Mouse (Mus musculus) lung, embryonic 14.5 days (tissue): ENCODE data around the gene Armc8. TPM values are rescaled to one million over a fixed set of nuclear protein-coding genes. Genes with fewer than 3 reads are reported as not detected.

ENCODE experiments used
- ATAC-seq: fragments of 200-750 bp; cut with Nextera tagmentation; 2 replicates; pipeline ENCODE4 v1.8.0; 2017; ENCODE audit warnings: mild to moderate bottlenecking, moderate TSS enrichment, moderate library complexity; ENCODE audit not compliant: insufficient read depth
- DNase-seq: peaks from one replicate; pipeline ENCODE4 v3.0.0-alpha.2; 2015
- H3K27ac ChIP-seq: fragments of 300-500 bp; sonication (generic); 2 replicates; pipeline ENCODE4 v1.5.1; 2014; ENCODE audit warnings: low read depth, mild to moderate bottlenecking, moderate library complexity
- H3K27me3 ChIP-seq: fragments of 300-500 bp; sonication (generic); 2 replicates; pipeline ENCODE4 v1.6.1; 2014; ENCODE audit warnings: low read length, control low read depth; ENCODE audit not compliant: insufficient read depth
- H3K36me3 ChIP-seq: fragments of 300-500 bp; sonication (generic); 2 replicates; pipeline ENCODE4 v1.6.1; 2014; ENCODE audit warnings: control low read depth; ENCODE audit not compliant: insufficient read depth
- H3K4me1 ChIP-seq: fragments of 300-500 bp; sonication (generic); 2 replicates; pipeline ENCODE4 v1.6.1; 2014; ENCODE audit warnings: antibody characterized with exemption, control low read depth; ENCODE audit not compliant: insufficient read depth
- H3K4me2 ChIP-seq: fragments of 300-500 bp; sonication (generic); 2 replicates; pipeline ENCODE4 v1.6.1; 2014; ENCODE audit warnings: mild to moderate bottlenecking
- H3K4me3 ChIP-seq: fragments of 300-500 bp; sonication (generic); 2 replicates; pipeline ENCODE4 v1.5.1; 2014; ENCODE audit warnings: low read depth, low read length
- H3K9ac ChIP-seq: fragments of 300-500 bp; sonication (generic); 2 replicates; pipeline ENCODE4 v1.6.1; 2014
- H3K9me3 ChIP-seq: fragments of 300-500 bp; sonication (generic); 2 replicates; pipeline ENCODE4 v1.6.1; 2016; ENCODE audit warnings: low read depth, low read length, control low read depth
- CTCF ChIP-seq: IDR thresholded peaks from 2 replicates; pipeline ENCODE4 v1.5.1; 2016; ENCODE audit warnings: antibody characterized with exemption, low read depth
- WGBS: fragments of 180-500 bp; shearing (Covaris S2); extraction: QIAGEN DNeasy Blood & Tissue Kit; methylation state at CpG from one replicate; pipeline ENCODE4 v1.1.7; 2014; 5-methylcytosine and 5-hydroxymethylcytosine counted together
- polyA plus RNA-seq: library from polyadenylated mRNA; unstranded; fragments of >200 nt; fragmentation: Nextera tagmentation; extraction: Ambion mirVana; gene quantifications from 2 replicates; pipeline ENCODE4 v1.2.1, GENCODE M21; 2014

The Armc8 gene
- polyA plus RNA-seq, 1 experiment from 2014 or later = 26.6 TPM

DNA sequence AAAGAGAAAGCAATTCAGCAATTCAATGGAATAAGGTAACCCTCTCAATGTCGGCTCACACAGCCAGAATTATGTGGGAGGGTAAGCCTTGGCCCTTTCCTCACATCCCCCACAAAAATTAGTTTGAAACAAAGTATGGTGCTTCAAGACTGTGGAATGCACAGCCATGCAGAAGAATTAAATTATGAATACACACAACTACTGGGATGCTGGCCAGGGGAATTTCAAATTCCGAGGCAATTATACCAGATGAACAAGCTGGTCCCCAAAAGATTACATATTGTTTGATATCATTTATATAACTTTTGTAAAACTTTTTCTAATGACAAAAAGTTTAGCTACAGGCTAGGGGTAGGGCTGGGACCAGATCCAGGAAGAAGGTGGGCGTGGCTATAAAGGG, 121.4 kb downstream of the Armc8 start:
- WGBS = 57% methylated on average over 3 of the region's 3 CpGs
- H3K27ac ChIP-seq = no peak overlapping the region

DNA sequence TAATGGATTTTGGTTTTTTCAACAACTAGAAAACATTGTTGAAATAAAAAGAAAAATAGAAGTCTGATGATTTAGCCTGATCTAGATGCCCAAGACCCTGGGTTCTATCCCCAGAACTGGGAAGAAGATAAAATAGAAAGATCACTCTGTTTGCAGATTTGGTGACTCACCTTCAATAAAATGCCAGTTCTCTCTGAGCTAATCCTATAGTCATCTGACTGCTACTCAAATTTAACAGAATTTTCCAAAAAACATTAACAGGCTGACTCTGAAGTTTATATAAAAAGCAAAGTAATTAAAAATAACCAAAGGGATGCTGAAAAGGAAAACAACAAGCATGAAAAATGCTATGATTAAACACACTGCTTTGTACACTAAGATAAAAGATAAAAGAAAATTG, 122.4 kb downstream of the Armc8 start:
- no peak for TF ChIP-seq CTCF
- Histone ChIP-seq H3K9ac (no peak overlapping the region), H3K36me3 (no peaks in the 10 kb centered on the region), H3K27me3 (no peaks in the 10 kb centered on the region), H3K4me2 (no peak overlapping the region), H3K27ac (no peak overlapping the region), H3K9me3 (no peaks in the 10 kb centered on the region), H3K4me3 (no peak overlapping the region), H3K4me1 (no peaks in the 10 kb centered on the region)
- no peak for DNase-seq
- no peak for ATAC-seq

More for the DNA sequence above, 121.4 kb downstream of the Armc8 start:
- Histone ChIP-seq H3K4me2 (no peak overlapping the region), H3K4me1 (no peaks in the 10 kb centered on the region), H3K36me3 (no peaks in the 10 kb centered on the region), H3K9me3 (no peaks in the 10 kb centered on the region), H3K9ac (no peak overlapping the region), H3K27me3 (0 out of 2 replicates have a peak, but pooled peaks cover 7% of the 10 kb centered on the region), H3K4me3 (no peak overlapping the region)
- ATAC-seq (peak; percentile 27; the same call in 1 of the 2 replicates), DNase-seq (peak; percentile 64)
- TF ChIP-seq CTCF = no peak

DNA sequence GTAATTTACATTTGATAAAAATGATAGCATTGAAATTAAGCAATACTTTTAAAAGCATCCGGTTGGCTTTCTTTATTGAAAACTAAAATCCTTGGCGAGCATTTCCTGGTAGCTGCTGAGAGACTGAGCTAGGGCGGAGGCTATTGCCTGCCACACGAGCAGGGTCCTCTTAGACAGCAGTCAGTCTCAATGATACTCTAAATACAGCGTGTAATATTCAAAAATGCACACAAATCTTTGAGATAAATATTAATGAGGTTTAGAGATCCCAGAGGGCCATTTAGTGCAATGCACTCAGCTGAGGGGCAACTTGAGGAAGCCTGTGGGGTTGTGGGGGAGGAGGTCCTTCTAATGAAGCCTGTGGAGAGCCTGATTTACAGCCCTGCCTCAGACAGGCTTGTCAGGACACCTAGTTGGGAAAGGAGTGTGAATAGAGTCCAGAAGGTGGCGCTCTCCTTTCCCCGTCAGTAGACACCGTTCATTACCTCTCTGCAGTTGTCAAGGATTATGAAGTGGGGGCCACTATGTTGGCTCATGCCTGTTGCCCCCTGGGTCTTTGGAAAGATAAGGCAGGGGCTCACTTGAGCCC, 124.0 kb downstream of the Armc8 start:
- no peaks in the 10 kb centered on the region for H3K27me3 ChIP-seq
- H3K9me3 ChIP-seq = no peaks in the 10 kb centered on the region
- no peak overlapping the region for H3K27ac ChIP-seq
- H3K9ac ChIP-seq = no peak overlapping the region
- 31% methylated on average over 8 of the region's 8 CpGs for WGBS
- TF ChIP-seq CTCF = peak; percentile 62
- DNase-seq = peak; percentile 52
- no peaks in the 10 kb centered on the region for H3K4me1 ChIP-seq
- no peak for ATAC-seq
- no peaks in the 10 kb centered on the region for H3K36me3 ChIP-seq
- no peak overlapping the region for H3K4me3 ChIP-seq
- H3K4me2 ChIP-seq = no peak overlapping the region

DNA sequence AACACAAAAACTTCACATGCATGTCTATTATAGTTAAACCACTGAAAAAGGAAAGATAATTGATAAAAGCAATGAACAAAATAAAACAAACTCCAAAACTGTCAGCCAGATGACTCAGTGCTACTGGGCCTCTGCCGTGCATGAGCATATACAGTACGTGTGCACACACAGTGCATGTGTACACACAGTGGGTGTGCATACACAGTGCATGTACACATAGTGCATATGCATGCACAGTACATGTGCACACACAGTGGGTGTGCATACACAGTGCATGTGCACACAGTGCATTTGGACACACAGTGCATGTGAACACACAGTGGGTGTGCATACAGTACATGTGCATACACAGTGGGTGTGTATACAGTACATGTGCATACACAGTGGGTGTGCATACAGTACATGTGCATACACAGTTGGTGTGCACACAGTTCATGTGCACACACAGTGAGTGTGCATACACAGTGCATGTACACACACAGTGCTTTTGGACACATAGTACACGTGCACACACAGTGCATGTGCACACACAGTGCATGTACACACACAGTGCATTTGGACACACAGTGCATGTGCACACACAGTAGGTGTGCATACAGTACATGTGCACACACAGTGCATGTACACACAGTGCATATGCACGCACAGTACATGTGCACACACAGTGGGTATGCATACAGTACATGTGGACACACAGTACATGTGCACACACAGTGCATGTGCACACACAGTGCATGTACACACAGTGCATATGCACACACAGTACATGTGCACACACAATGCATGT, 126.9 kb downstream of the Armc8 start:
- peaks cover 18% of the 10 kb centered on the region; the same call in 1 of the 2 replicates for H3K27me3 ChIP-seq
- no peaks in the 10 kb centered on the region for H3K36me3 ChIP-seq
- H3K4me1 ChIP-seq = 0 out of 2 replicates have a peak, but pooled peaks cover 3% of the 10 kb centered on the region
- peak; percentile 29; the same call in 1 of the 2 replicates for ATAC-seq
- DNase-seq = no peak
- no peak overlapping the region for H3K4me2 ChIP-seq
- no peak for TF ChIP-seq CTCF
- H3K4me3 ChIP-seq = no peak overlapping the region
- H3K27ac ChIP-seq = no peak overlapping the region
- no peak overlapping the region for H3K9ac ChIP-seq
- 85% methylated on average over 4 of the region's 4 CpGs for WGBS
- no peaks in the 10 kb centered on the region for H3K9me3 ChIP-seq

GRCm38 (mm10) chr9:99440941-99441340, 127.8 kb downstream of the Armc8 start:
- DNase-seq (no peak), ATAC-seq (no peak)
- no peak overlapping the region for H3K4me3 ChIP-seq
- H3K27me3 ChIP-seq = peaks cover 18% of the 10 kb centered on the region; the same call in 1 of the 2 replicates
- no peak overlapping the region for H3K27ac ChIP-seq
- H3K9ac ChIP-seq = no peak overlapping the region
- 68% methylated on average over 5 of the region's 5 CpGs for WGBS
- H3K9me3 ChIP-seq = no peaks in the 10 kb centered on the region
- no peak for TF ChIP-seq CTCF
- no peaks in the 10 kb centered on the region for H3K36me3 ChIP-seq
- no peak overlapping the region for H3K4me2 ChIP-seq
- 0 out of 2 replicates have a peak, but pooled peaks cover 3% of the 10 kb centered on the region for H3K4me1 ChIP-seq

- DNase-seq (no peak), ATAC-seq (no peak)
- Histone ChIP-seq H3K27ac (no peak overlapping the region), H3K27me3 (peaks cover 18% of the 10 kb centered on the region; the same call in 1 of the 2 replicates), H3K9me3 (no peaks in the 10 kb centered on the region), H3K4me3 (no peak overlapping the region), H3K4me2 (no peak overlapping the region), H3K9ac (no peak overlapping the region), H3K4me1 (0 out of 2 replicates have a peak, but pooled peaks cover 3% of the 10 kb centered on the region), H3K36me3 (no peaks in the 10 kb centered on the region)
- TF ChIP-seq CTCF = no peak
- 65% methylated on average over 8 of the region's 8 CpGs for WGBS
Measured at GRCm38 (mm10) chr9:99439064-99439463, 129.6 kb downstream of the Armc8 start.
